Mouse (Mus musculus) intestine, postnatal 0 days (tissue): ENCODE results near the gene Lrfn1. TPM values are rescaled to one million over a fixed set of nuclear protein-coding genes. Genes with fewer than 3 reads are reported as not detected.

Experiments used
- ATAC-seq: fragments of 200-750 bp; cut with Nextera tagmentation; 2 replicates; pipeline ENCODE4 v1.8.0; 2017; ENCODE audit warnings: mild to moderate bottlenecking, moderate TSS enrichment, moderate library complexity
- H3K27ac ChIP-seq: fragments of 300-500 bp; sonication (generic); 2 replicates; pipeline ENCODE4 v1.5.1; 2014; ENCODE audit warnings: mild to moderate bottlenecking, low read depth, low read length, moderate library complexity
- H3K27me3 ChIP-seq: fragments of 300-500 bp; sonication (generic); replicated peaks from 2 replicates; pipeline ENCODE4 v1.6.1; 2014; ENCODE audit warnings: low read length, mixed read lengths; ENCODE audit not compliant: control insufficient read depth, insufficient read depth
- H3K36me3 ChIP-seq: fragments of 300-500 bp; sonication (generic); 2 replicates; pipeline ENCODE4 v1.6.1; 2014; ENCODE audit warnings: mild to moderate bottlenecking, moderate library complexity; ENCODE audit not compliant: control insufficient read depth, insufficient read depth
- H3K4me1 ChIP-seq: fragments of 300-500 bp; sonication (generic); replicated peaks from 2 replicates; pipeline ENCODE4 v1.6.1; 2014; ENCODE audit warnings: antibody characterized with exemption, low read length, mixed read lengths; ENCODE audit not compliant: control insufficient read depth, insufficient read depth
- H3K4me2 ChIP-seq: fragments of 300-500 bp; sonication (generic); replicated peaks from 2 replicates; pipeline ENCODE4 v1.6.1; 2014; ENCODE audit warnings: low read depth, mild to moderate bottlenecking, moderate library complexity
- H3K4me3 ChIP-seq: fragments of 300-500 bp; sonication (generic); 2 replicates; pipeline ENCODE4 v1.5.1; 2014; ENCODE audit warnings: low read depth, low read length
- H3K9ac ChIP-seq: fragments of 300-500 bp; sonication (generic); 2 replicates; pipeline ENCODE4 v1.6.1; 2014; ENCODE audit warnings: mild to moderate bottlenecking, low read depth, low read length
- H3K9me3 ChIP-seq: fragments of 300-500 bp; sonication (generic); 2 replicates; pipeline ENCODE4 v1.6.1; 2016; ENCODE audit warnings: mixed run types; ENCODE audit not compliant: control insufficient read depth
- CTCF ChIP-seq: sonication (generic); IDR thresholded peaks from 2 replicates; pipeline ENCODE4 v1.5.1; 2016; ENCODE audit warnings: low read depth, mild to moderate bottlenecking, control low read depth, antibody characterized with exemption, moderate library complexity
- WGBS: fragments of 180-500 bp; shearing (Covaris S2); extraction: QIAGEN DNeasy Blood & Tissue Kit; methylation state at CpG from one replicate; pipeline ENCODE4 v1.1.7; 2014; 5-methylcytosine and 5-hydroxymethylcytosine counted together
- polyA plus RNA-seq: library from polyadenylated mRNA; unstranded; fragments of >200 nt; fragmentation: Nextera tagmentation; extraction: Ambion mirVana; gene quantifications from 2 replicates; pipeline ENCODE4 v1.2.1, GENCODE M21; 2015

Lrfn1 gene
- polyA plus RNA-seq, 1 experiment from 2014 or later, result 0.82 TPM

DNA sequence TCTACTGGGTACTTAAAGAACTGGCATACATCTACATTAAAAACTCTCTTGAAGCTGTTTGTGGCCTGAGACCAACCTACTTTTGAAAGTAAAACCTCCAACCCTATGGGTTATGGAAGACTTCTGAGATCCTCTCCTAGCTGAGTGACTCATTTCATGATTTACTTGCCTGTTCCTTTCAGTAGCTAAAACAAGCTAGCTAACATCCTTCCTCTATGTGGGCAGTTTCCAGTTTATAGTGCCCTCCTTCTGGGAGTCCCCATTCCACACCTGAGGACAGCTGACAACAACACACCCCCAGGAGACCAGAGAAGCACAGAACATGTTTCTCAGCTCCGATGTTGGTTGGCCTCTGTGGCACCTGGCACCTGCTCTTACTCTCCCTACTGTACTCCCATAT lies 28.8 kb upstream of the Lrfn1 start:
- Histone ChIP-seq H3K4me3 (no peak overlapping the region), H3K27me3 (no peaks in the 10 kb centered on the region), H3K36me3 (peaks cover 23% of the 10 kb centered on the region), H3K9me3 (no peaks in the 10 kb centered on the region), H3K4me1 (no peaks in the 10 kb centered on the region), H3K27ac (no peak overlapping the region), H3K4me2 (no peak overlapping the region), H3K9ac (no peak overlapping the region)
- ATAC-seq, result no peak
- no peak for TF ChIP-seq CTCF
- 96% methylated on average over 1 of the region's 1 CpGs for WGBS

DNA sequence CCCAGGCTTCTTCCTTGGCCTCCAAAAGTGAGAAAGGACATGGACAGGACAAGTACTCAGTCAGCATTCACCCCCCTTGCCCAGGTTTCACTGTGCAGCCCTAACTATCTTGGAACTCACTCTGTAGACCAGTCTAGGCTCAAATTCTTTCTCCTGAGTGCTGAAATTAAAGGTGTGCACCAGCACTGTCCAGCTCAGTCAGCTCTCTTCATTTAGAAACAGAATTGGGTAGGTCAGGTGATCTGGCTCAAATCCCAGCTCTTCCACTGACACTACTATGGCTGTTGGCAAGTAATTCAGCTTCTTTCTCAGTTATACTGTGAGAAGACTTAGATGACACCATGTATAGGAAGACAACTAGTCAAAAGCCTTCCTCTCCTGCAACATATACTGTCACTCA lies 24.0 kb upstream of the Lrfn1 start:
- no peak overlapping the region for H3K9ac ChIP-seq
- H3K27ac ChIP-seq, result no peak overlapping the region
- H3K4me3 ChIP-seq, result no peak overlapping the region
- no peaks in the 10 kb centered on the region for H3K27me3 ChIP-seq
- no peak for ATAC-seq
- H3K4me2 ChIP-seq, result no peak overlapping the region
- no peaks in the 10 kb centered on the region for H3K4me1 ChIP-seq
- H3K36me3 ChIP-seq, result peaks cover 13% of the 10 kb centered on the region
- no peak for TF ChIP-seq CTCF
- no peaks in the 10 kb centered on the region for H3K9me3 ChIP-seq

GRCm38 (mm10) chr7:28430512-28430911 lies 21.3 kb upstream of the Lrfn1 start:
- H3K27ac ChIP-seq, result no peak overlapping the region
- no peaks in the 10 kb centered on the region for H3K27me3 ChIP-seq
- no peak overlapping the region for H3K4me3 ChIP-seq
- no peaks in the 10 kb centered on the region; the same call in 1 of the 2 replicates for H3K36me3 ChIP-seq
- no peak for TF ChIP-seq CTCF
- H3K9me3 ChIP-seq, result no peaks in the 10 kb centered on the region
- no peaks in the 10 kb centered on the region; the same call in 1 of the 2 replicates for H3K4me1 ChIP-seq
- 63% methylated on average over 1 of the region's 1 CpGs for WGBS
- H3K9ac ChIP-seq, result no peak overlapping the region
- H3K4me2 ChIP-seq, result no peak overlapping the region
- ATAC-seq, result no peak

DNA sequence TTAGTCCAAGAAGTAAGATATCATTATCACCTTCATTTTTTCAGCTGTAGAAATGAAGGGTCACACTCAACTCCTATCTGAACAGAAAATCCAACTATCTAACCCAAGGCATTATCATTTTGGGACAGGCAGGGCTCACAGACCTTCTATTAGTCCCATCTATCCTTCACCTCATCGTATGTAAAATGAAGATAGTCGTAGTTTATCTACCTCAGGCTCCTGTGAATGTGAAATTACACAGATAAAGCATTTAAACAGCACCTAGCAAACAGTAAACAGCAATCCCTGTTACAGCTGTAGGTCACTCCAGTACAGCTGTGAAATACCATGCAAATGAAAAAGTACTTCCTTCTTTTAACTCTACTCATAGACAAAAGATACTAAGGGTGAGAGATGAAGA lies 19.5 kb upstream of the Lrfn1 start:
- H3K36me3 ChIP-seq, result no peaks in the 10 kb centered on the region; the same call in 1 of the 2 replicates
- H3K9ac ChIP-seq, result no peak overlapping the region
- no peak for TF ChIP-seq CTCF
- no peaks in the 10 kb centered on the region for H3K9me3 ChIP-seq
- ATAC-seq, result no peak
- H3K4me3 ChIP-seq, result no peak overlapping the region
- H3K4me2 ChIP-seq, result no peak overlapping the region
- no peaks in the 10 kb centered on the region for H3K27me3 ChIP-seq
- H3K4me1 ChIP-seq, result no peaks in the 10 kb centered on the region; the same call in 1 of the 2 replicates
- WGBS, result 80% methylated on average over 2 of the region's 2 CpGs
- H3K27ac ChIP-seq, result no peak overlapping the region

DNA sequence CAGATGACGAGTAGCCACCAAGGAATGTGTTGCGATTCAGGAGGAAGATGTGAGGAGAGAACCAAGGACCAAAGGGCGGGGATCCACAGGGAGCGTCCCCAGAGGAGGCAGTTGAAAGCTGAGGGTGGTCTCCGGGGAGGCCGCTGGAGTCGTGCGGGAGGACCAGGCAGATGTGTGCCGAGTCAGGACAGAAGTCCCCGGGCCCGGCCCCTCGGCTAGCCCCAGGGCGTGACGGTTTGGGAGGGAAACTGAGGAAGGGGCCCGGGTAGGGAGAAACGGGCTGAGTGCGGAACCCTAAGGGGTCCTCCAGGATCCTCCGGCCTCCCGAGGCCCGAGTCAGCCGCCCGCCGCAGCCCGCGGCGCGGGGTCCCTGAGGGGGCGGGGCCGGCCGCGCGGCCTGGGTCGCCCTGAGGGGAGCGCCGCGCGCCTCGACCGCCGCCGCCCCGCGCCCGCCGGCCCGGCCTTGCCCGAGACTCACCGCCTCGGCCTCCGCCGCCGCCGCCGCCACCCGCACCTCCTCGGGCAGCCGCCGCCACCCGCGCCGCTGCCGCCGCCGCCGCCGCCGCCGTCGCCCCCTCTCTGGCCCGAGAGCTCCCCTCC lies 16.0 kb upstream of the Lrfn1 start:
- Histone ChIP-seq H3K27ac (no peak overlapping the region), H3K9ac (peak overlapping the region; percentile 94), H3K4me2 (peak overlapping the region; percentile 94), H3K4me1 (no peaks in the 10 kb centered on the region; the same call in 1 of the 2 replicates), H3K4me3 (peak overlapping the region; percentile 87), H3K36me3 (no peaks in the 10 kb centered on the region; the same call in 1 of the 2 replicates), H3K9me3 (no peaks in the 10 kb centered on the region), H3K27me3 (no peaks in the 10 kb centered on the region)
- 0% methylated on average over 32 of the region's 70 CpGs for WGBS
- peak; percentile 14; the same call in 1 of the 2 replicates for ATAC-seq
- TF ChIP-seq CTCF, result no peak

- no peaks in the 10 kb centered on the region for H3K9me3 ChIP-seq
- H3K4me3 ChIP-seq, result peak overlapping the region; percentile 87
- no peaks in the 10 kb centered on the region; the same call in 1 of the 2 replicates for H3K36me3 ChIP-seq
- H3K9ac ChIP-seq, result peak overlapping the region; percentile 94
- H3K27ac ChIP-seq, result peak overlapping the region; percentile 76
- H3K4me2 ChIP-seq, result peak overlapping the region; percentile 94
- no peaks in the 10 kb centered on the region; the same call in 1 of the 2 replicates for H3K4me1 ChIP-seq
- ATAC-seq, result peak; percentile 98
- TF ChIP-seq CTCF, result peak; percentile 82
- 0% methylated on average over 41 of the region's 64 CpGs for WGBS
- H3K27me3 ChIP-seq, result no peaks in the 10 kb centered on the region
Measured at GRCm38 (mm10) chr7:28436271-28436904, 15.4 kb upstream of the Lrfn1 start.
